Mouse (Mus musculus): Measurements from ENCODE around the gene Dera.

Gene Dera

DNA sequence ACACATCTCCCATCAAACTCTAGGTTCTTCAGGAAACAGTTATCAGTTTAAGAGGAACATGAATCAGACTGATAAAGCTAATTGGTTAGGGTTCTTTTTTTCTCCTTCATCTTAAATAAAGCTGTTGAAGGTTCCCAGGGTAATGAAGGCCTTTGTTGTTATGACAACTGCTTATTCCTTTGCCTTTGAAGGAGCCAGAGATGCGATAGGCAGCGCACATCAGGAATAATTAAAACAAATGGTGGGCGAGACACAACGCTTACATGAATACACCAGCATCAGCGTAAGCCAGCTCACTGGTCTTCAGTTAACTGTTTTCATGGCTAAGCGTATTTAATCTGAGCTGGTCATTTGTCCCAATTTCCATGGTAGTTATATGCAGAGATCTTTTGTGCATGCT, 132.9 kb downstream of the Dera start:
- DNase-seq (ENCODE audit: low spot score), result no peak

DNA sequence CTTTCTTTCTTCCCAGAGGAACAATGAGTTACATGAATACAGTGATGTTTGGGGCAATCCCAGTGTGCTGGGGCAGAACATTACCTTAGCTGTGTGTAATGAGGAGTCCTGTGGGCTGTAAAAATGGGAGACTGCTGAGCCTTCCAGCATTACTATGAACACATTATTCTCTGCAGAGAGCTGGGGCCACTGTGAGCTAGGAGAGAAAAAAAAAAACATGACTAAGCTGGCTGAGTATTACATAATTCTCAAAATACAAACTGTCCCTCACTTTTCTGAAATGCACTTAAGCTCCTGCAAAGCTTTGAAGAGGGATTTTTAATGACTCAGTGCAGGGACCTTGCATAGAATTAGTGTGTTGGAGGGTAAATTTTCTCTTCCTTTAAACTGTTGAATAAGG, 143.3 kb downstream of the Dera start:
- peak; percentile 46 for DNase-seq (ENCODE audit: low spot score)

DNA sequence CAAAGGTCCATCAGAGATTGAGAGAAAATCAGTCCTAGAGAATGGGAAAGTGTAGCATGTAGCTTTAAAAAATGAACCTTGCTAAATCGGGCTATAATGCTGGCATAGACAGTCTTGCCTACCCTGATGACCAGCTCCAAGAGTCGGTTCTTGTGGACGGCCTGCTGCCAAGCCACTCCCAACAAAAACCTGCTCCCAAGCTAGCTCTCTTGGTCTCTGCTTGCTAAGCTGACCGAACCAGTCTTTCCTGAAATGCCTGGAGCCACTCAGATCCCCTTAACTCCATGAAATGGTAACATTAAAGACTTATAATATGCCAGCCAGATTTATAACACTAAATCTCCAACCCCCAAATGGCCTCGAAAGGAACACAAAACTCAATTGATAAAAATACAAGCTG, 146.9 kb downstream of the Dera start:
- DNase-seq (ENCODE audit: low spot score), result peak; percentile 77

Measured in lung, postnatal 25 days (tissue).